Mouse (Mus musculus) G1E (cell line): ENCODE results near the gene Fermt3. TPM values are rescaled to one million over a fixed set of nuclear protein-coding genes. Genes with fewer than 3 reads are reported as not detected.

Experiments used
- ATAC-seq: 2 replicates; pipeline ENCODE4 v1.8.0; 2016; ENCODE audit warnings: mild to moderate bottlenecking; ENCODE audit not compliant: insufficient number of reproducible peaks, poor library complexity, low FRiP score, severe bottlenecking; ENCODE audit errors: extremely low read depth
- DNase-seq: peaks from one replicate; pipeline ENCODE4 v3.0.0; 2012; ENCODE audit warnings: low spot score
- H3K27me3 ChIP-seq: 2 replicates; pipeline ENCODE4 v1.6.1; 2012; ENCODE audit warnings: mild to moderate bottlenecking, low read length, inconsistent platforms; ENCODE audit not compliant: insufficient read depth
- H3K36me3 ChIP-seq: replicated peaks from 2 replicates; pipeline ENCODE3; 2012; ENCODE audit warnings: mild to moderate bottlenecking, inconsistent platforms
- H3K4me1 ChIP-seq: 2 replicates; pipeline ENCODE4 v1.6.1; 2012; ENCODE audit warnings: low read depth, low read length, inconsistent platforms, mixed read lengths; ENCODE audit not compliant: insufficient read depth
- H3K4me3 ChIP-seq: 2 replicates; pipeline ENCODE4 v1.5.1; 2012; ENCODE audit warnings: low read depth, mild to moderate bottlenecking, inconsistent platforms, low read length, moderate library complexity, mixed read lengths
- H3K9me3 ChIP-seq: replicated peaks from 2 replicates; pipeline ENCODE4 v1.6.1; 2012; ENCODE audit warnings: inconsistent platforms
- CTCF ChIP-seq: IDR thresholded peaks from 2 replicates; pipeline ENCODE4 v1.5.1; 2012; ENCODE audit warnings: low read depth, low read length, inconsistent platforms, mixed read lengths
- GATA1 ChIP-seq: IDR thresholded peaks from 2 replicates; pipeline ENCODE4 v1.6.1; 2012; ENCODE audit warnings: borderline replicate concordance, low read length, inconsistent platforms, mixed read lengths
- GATA2 ChIP-seq: IDR thresholded peaks from 2 replicates; pipeline ENCODE4 v1.6.1; 2012; ENCODE audit warnings: low read depth, low read length, inconsistent platforms, borderline replicate concordance
- POLR2AphosphoS5 ChIP-seq: IDR thresholded peaks from 2 replicates; pipeline ENCODE4 v1.6.1; 2012; ENCODE audit warnings: low read depth, low read length, inconsistent platforms; ENCODE audit not compliant: insufficient replicate concordance
- TAL1 ChIP-seq: conservative IDR thresholded peaks from 2 replicates; pipeline ENCODE4 v1.6.1; 2012; ENCODE audit warnings: low read depth, low read length, inconsistent platforms, mixed read lengths
- polyA plus RNA-seq: library from polyadenylated mRNA; stranded (reverse); fragments of >175 nt; gene quantifications from 2 replicates; pipeline ENCODE4 v1.2.3, GENCODE M21; 2012
- total RNA-seq, 2 experiments: library from RNA; stranded (forward) in 1 of 2; stranded (reverse) in 1 of 2; fragments of 200-1000 nt in 1 of 2; fragments of >200 nt in 1 of 2; fragmentation: Nextera tagmentation in 1 of 2; gene quantifications; 2 replicates each; pipeline ENCODE4 v1.2.3; 2014 to 2017

Gene Fermt3
- total and polyA plus RNA-seq, 3 experiments = 69.5 to 461 (median 267) TPM

GRCm38 (mm10) chr19:6952712-6953037 lies 66.6 kb downstream of the Fermt3 start:
- DNase-seq (peak; percentile 34), ATAC-seq (no peak)
- peaks cover 61% of the 10 kb centered on the region for H3K4me1 ChIP-seq
- TF ChIP-seq POLR2AphosphoS5 = no peak
- TF ChIP-seq TAL1 = no peak
- TF ChIP-seq CTCF = no peak
- TF ChIP-seq GATA1 = no peak
- no peak for TF ChIP-seq GATA2
- no peaks in the 10 kb centered on the region for H3K9me3 ChIP-seq
- H3K4me3 ChIP-seq = peak overlapping the region; percentile 80; the same call in 1 of the 2 replicates
- H3K36me3 ChIP-seq = peaks cover 75% of the 10 kb centered on the region
- no peaks in the 10 kb centered on the region for H3K27me3 ChIP-seq

GRCm38 (mm10) chr19:6951994-6952711 lies 67.1 kb downstream of the Fermt3 start:
- H3K4me3 ChIP-seq = peak overlapping the region; percentile 80
- H3K9me3 ChIP-seq = no peaks in the 10 kb centered on the region
- no peak for ATAC-seq
- peak; percentile 50 for DNase-seq
- no peaks in the 10 kb centered on the region for H3K27me3 ChIP-seq
- peaks cover 62% of the 10 kb centered on the region for H3K4me1 ChIP-seq
- H3K36me3 ChIP-seq = peaks cover 72% of the 10 kb centered on the region
- TF ChIP-seq TAL1 (no peak), POLR2AphosphoS5 (no peak), GATA2 (no peak), CTCF (no peak), GATA1 (no peak)

GRCm38 (mm10) chr19:6951381-6951968 lies 67.8 kb downstream of the Fermt3 start:
- no peak; the same call in 1 of the 2 replicates for TF ChIP-seq POLR2AphosphoS5
- TF ChIP-seq GATA2 = no peak
- TF ChIP-seq GATA1 = no peak
- TF ChIP-seq CTCF = no peak
- no peak for TF ChIP-seq TAL1
- peaks cover 72% of the 10 kb centered on the region for H3K36me3 ChIP-seq
- no peaks in the 10 kb centered on the region for H3K27me3 ChIP-seq
- peak; percentile 85 for DNase-seq
- no peaks in the 10 kb centered on the region for H3K9me3 ChIP-seq
- H3K4me3 ChIP-seq = peak overlapping the region; percentile 80
- H3K4me1 ChIP-seq = peaks cover 62% of the 10 kb centered on the region
- peak; percentile 71 for ATAC-seq

DNA sequence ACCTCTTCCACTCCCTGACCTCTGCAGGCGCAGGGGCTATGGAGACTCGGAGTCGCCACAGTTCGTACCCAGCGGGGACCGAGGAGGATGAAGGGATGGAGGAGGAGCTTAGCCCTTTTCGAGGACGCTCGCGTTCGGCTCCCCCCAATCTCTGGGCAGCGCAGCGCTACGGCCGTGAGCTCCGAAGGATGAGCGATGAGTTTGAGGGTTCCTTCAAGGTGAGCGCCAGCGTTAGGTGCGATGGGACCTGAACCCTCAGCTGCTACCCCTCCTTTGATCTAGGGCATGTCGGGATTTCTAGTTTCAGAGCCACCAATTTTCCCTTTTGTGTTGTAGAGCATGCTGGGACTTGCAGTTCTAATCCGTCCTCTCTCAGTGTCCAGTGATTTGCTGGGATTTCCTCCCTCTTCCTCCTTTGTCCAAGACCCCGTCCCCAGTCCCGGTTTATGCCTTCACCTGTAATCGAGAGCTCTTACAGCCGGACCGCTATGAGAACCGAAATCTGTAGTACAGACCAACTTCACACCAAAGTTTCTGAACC lies 68.6 kb downstream of the Fermt3 start:
- DNase-seq (peak; percentile 26), ATAC-seq (no peak)

GRCm38 (mm10) chr19:6949951-6950350 lies 69.3 kb downstream of the Fermt3 start:
- Histone ChIP-seq H3K36me3 (peaks cover 72% of the 10 kb centered on the region), H3K27me3 (no peaks in the 10 kb centered on the region), H3K9me3 (no peaks in the 10 kb centered on the region), H3K4me3 (no peak overlapping the region; the same call in 1 of the 2 replicates), H3K4me1 (peaks cover 69% of the 10 kb centered on the region)
- DNase-seq = no peak
- ATAC-seq = no peak
- no peak for TF ChIP-seq GATA2

More for the DNA sequence above, 68.6 kb downstream of the Fermt3 start:
- Histone ChIP-seq H3K27me3 (no peaks in the 10 kb centered on the region), H3K4me1 (peaks cover 69% of the 10 kb centered on the region), H3K36me3 (peaks cover 72% of the 10 kb centered on the region), H3K4me3 (peak overlapping the region; percentile 80), H3K9me3 (no peaks in the 10 kb centered on the region)
- no peak for TF ChIP-seq CTCF
- no peak; the same call in 1 of the 2 replicates for TF ChIP-seq POLR2AphosphoS5
- no peak for TF ChIP-seq GATA2
- TF ChIP-seq GATA1 = no peak
- TF ChIP-seq TAL1 = no peak

DNA sequence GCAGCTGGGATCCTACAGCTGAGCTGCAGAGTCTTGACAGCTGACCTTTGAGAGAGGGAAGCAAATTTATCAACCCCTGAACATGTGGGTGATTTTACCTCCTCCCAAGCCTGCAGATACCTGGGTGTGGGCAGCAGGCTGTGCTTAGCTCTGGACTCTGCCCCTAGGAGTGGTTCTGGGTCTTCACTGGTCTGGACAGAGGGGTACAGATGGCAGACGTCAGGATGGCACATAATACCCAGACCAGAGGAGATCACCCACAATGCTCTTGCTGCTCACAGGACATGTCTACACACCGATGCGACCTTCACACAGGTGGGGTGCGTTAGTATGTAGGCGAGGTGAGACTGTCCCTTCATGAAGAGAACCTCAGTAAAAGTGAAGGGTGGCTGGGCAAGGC lies 69.7 kb downstream of the Fermt3 start:
- H3K9me3 ChIP-seq = no peaks in the 10 kb centered on the region
- TF ChIP-seq TAL1 = no peak
- TF ChIP-seq POLR2AphosphoS5 = no peak
- TF ChIP-seq GATA1 = no peak
- TF ChIP-seq CTCF = no peak
- no peak for TF ChIP-seq GATA2
- H3K4me3 ChIP-seq = no peak overlapping the region
- no peaks in the 10 kb centered on the region for H3K27me3 ChIP-seq
- ATAC-seq = no peak
- peaks cover 69% of the 10 kb centered on the region for H3K4me1 ChIP-seq
- peaks cover 69% of the 10 kb centered on the region for H3K36me3 ChIP-seq
- no peak for DNase-seq

Other genes with a start within 250 kb of the Fermt3 start
Only the 20 nearest of the 23 such genes appear.
- 3.6 and 9.6 TPM in 2 replicates for gene Rps6ka4, start 178.8 kb downstream of the Fermt3 start, total RNA-seq (2014; fragmentation: Nextera tagmentation)
- gene Rps6ka4, start 178.8 kb downstream of the Fermt3 start, total RNA-seq (2017) = 7.2 and 9.8 TPM in 2 replicates
- gene Rps6ka4, start 178.8 kb downstream of the Fermt3 start, polyA plus RNA-seq = 29.5 and 37.6 TPM in 2 replicates
- 14.6 and 18.8 TPM in 2 replicates for gene Ccdc88b, start 161.3 kb downstream of the Fermt3 start, total RNA-seq (2014; fragmentation: Nextera tagmentation)
- 54.3 and 65.7 TPM in 2 replicates for gene Ccdc88b, start 161.3 kb downstream of the Fermt3 start, total RNA-seq (2017)
- 102 and 124 TPM in 2 replicates for gene Ccdc88b, start 161.3 kb downstream of the Fermt3 start, polyA plus RNA-seq
- gene Trmt112, start 109.8 kb downstream of the Fermt3 start, total RNA-seq (2014; fragmentation: Nextera tagmentation) = 191 and 244 TPM in 2 replicates
- gene Trmt112, start 109.8 kb downstream of the Fermt3 start, total RNA-seq (2017) = 286 and 298 TPM in 2 replicates
- 261 and 287 TPM in 2 replicates for gene Trmt112, start 109.8 kb downstream of the Fermt3 start, polyA plus RNA-seq
- gene Prdx5, start 109.4 kb downstream of the Fermt3 start, total RNA-seq (2014; fragmentation: Nextera tagmentation) = 53.7 and 59.2 TPM in 2 replicates
- gene Prdx5, start 109.4 kb downstream of the Fermt3 start, total RNA-seq (2017) = 210 and 225 TPM in 2 replicates
- gene Prdx5, start 109.4 kb downstream of the Fermt3 start, polyA plus RNA-seq = 208 and 211 TPM in 2 replicates
- gene Esrra, start 97.7 kb downstream of the Fermt3 start, total RNA-seq (2014; fragmentation: Nextera tagmentation) = 10.0 and 17.9 TPM in 2 replicates
- 21.1 and 25.6 TPM in 2 replicates for gene Esrra, start 97.7 kb downstream of the Fermt3 start, total RNA-seq (2017)
- gene Esrra, start 97.7 kb downstream of the Fermt3 start, polyA plus RNA-seq = 42.6 and 46.9 TPM in 2 replicates
- not detected in 2 replicates for gene Catsperz, start 94.1 kb downstream of the Fermt3 start, total RNA-seq (2014; fragmentation: Nextera tagmentation)
- 0.11 TPM in 1 of 2 replicates, not detected in the other for gene Catsperz, start 94.1 kb downstream of the Fermt3 start, total RNA-seq (2017)
- gene Catsperz, start 94.1 kb downstream of the Fermt3 start, polyA plus RNA-seq = not detected in 2 replicates
- not detected in 2 replicates for gene Kcnk4, start 85.0 kb downstream of the Fermt3 start, total RNA-seq (2014; fragmentation: Nextera tagmentation)
- 0.23 TPM in 1 of 2 replicates, not detected in the other for gene Kcnk4, start 85.0 kb downstream of the Fermt3 start, total RNA-seq (2017)
- 0.05 TPM in 1 of 2 replicates, not detected in the other for gene Kcnk4, start 85.0 kb downstream of the Fermt3 start, polyA plus RNA-seq
- 12.6 and 19.1 TPM in 2 replicates for gene Bad, start 77.6 kb downstream of the Fermt3 start, total RNA-seq (2014; fragmentation: Nextera tagmentation)
- 50.7 and 62.7 TPM in 2 replicates for gene Bad, start 77.6 kb downstream of the Fermt3 start, total RNA-seq (2017)
- 51.9 and 52.0 TPM in 2 replicates for gene Bad, start 77.6 kb downstream of the Fermt3 start, polyA plus RNA-seq
- 20.0 and 24.9 TPM in 2 replicates for gene Gpr137, start 77.0 kb downstream of the Fermt3 start, total RNA-seq (2014; fragmentation: Nextera tagmentation)
- gene Gpr137, start 77.0 kb downstream of the Fermt3 start, total RNA-seq (2017) = 22.8 and 24.9 TPM in 2 replicates
- gene Gpr137, start 77.0 kb downstream of the Fermt3 start, polyA plus RNA-seq = 32.1 and 39.9 TPM in 2 replicates
- gene Ppp1r14b, start 44.5 kb downstream of the Fermt3 start, total RNA-seq (2014; fragmentation: Nextera tagmentation) = 74.0 and 111 TPM in 2 replicates
- gene Ppp1r14b, start 44.5 kb downstream of the Fermt3 start, total RNA-seq (2017) = 141 and 168 TPM in 2 replicates
- 281 and 350 TPM in 2 replicates for gene Ppp1r14b, start 44.5 kb downstream of the Fermt3 start, polyA plus RNA-seq
- gene Plcb3, start 43.0 kb downstream of the Fermt3 start, total RNA-seq (2014; fragmentation: Nextera tagmentation) = 12.5 and 14.1 TPM in 2 replicates
- 9.9 and 10.6 TPM in 2 replicates for gene Plcb3, start 43.0 kb downstream of the Fermt3 start, total RNA-seq (2017)
- 21.0 and 22.2 TPM in 2 replicates for gene Plcb3, start 43.0 kb downstream of the Fermt3 start, polyA plus RNA-seq
- 72.6 and 120 TPM in 2 replicates for gene Fkbp2, start 39.0 kb downstream of the Fermt3 start, total RNA-seq (2014; fragmentation: Nextera tagmentation)
- 58.8 and 72.0 TPM in 2 replicates for gene Fkbp2, start 39.0 kb downstream of the Fermt3 start, total RNA-seq (2017)
- 170 and 201 TPM in 2 replicates for gene Fkbp2, start 39.0 kb downstream of the Fermt3 start, polyA plus RNA-seq
- gene Vegfb, start 31.8 kb downstream of the Fermt3 start, total RNA-seq (2014; fragmentation: Nextera tagmentation) = 29.6 and 41.0 TPM in 2 replicates
- gene Vegfb, start 31.8 kb downstream of the Fermt3 start, total RNA-seq (2017) = 18.5 and 20.2 TPM in 2 replicates
- gene Vegfb, start 31.8 kb downstream of the Fermt3 start, polyA plus RNA-seq = 92.6 and 118 TPM in 2 replicates
- 29.4 and 29.5 TPM in 2 replicates for gene Dnajc4, start 26.9 kb downstream of the Fermt3 start, total RNA-seq (2014; fragmentation: Nextera tagmentation)
- gene Dnajc4, start 26.9 kb downstream of the Fermt3 start, total RNA-seq (2017) = 11.6 and 14.4 TPM in 2 replicates
- gene Dnajc4, start 26.9 kb downstream of the Fermt3 start, polyA plus RNA-seq = 23.9 and 24.3 TPM in 2 replicates
- 16.6 and 30.0 TPM in 2 replicates for gene Nudt22, start 23.4 kb downstream of the Fermt3 start, total RNA-seq (2014; fragmentation: Nextera tagmentation)
- 17.8 and 21.0 TPM in 2 replicates for gene Nudt22, start 23.4 kb downstream of the Fermt3 start, total RNA-seq (2017)
- gene Nudt22, start 23.4 kb downstream of the Fermt3 start, polyA plus RNA-seq = 19.2 and 23.9 TPM in 2 replicates
- 2.6 and 6.1 TPM in 2 replicates for gene Trpt1, start 23.3 kb downstream of the Fermt3 start, total RNA-seq (2014; fragmentation: Nextera tagmentation)
- gene Trpt1, start 23.3 kb downstream of the Fermt3 start, total RNA-seq (2017) = 1.6 and 2.7 TPM in 2 replicates
- gene Trpt1, start 23.3 kb downstream of the Fermt3 start, polyA plus RNA-seq = 1.2 TPM in 2 replicates
- gene Stip1, start 20.5 kb upstream of the Fermt3 start, total RNA-seq (2014; fragmentation: Nextera tagmentation) = 301 and 356 TPM in 2 replicates
- 267 and 279 TPM in 2 replicates for gene Stip1, start 20.5 kb upstream of the Fermt3 start, total RNA-seq (2017)
- 136 and 224 TPM in 2 replicates for gene Stip1, start 20.5 kb upstream of the Fermt3 start, polyA plus RNA-seq
- gene Macrod1, start 37.3 kb upstream of the Fermt3 start, total RNA-seq (2014; fragmentation: Nextera tagmentation) = not detected in 2 replicates
- gene Macrod1, start 37.3 kb upstream of the Fermt3 start, total RNA-seq (2017) = not detected in 2 replicates
- 0.60 and 0.89 TPM in 2 replicates for gene Macrod1, start 37.3 kb upstream of the Fermt3 start, polyA plus RNA-seq
- gene Flrt1, start 86.3 kb upstream of the Fermt3 start, total RNA-seq (2014; fragmentation: Nextera tagmentation) = not detected in 2 replicates
- gene Flrt1, start 86.3 kb upstream of the Fermt3 start, total RNA-seq (2017) = 0.05 and 0.12 TPM in 2 replicates
- gene Flrt1, start 86.3 kb upstream of the Fermt3 start, polyA plus RNA-seq = not detected in 2 replicates
- 46.4 and 50.2 TPM in 2 replicates for gene Otub1, start 186.8 kb upstream of the Fermt3 start, total RNA-seq (2014; fragmentation: Nextera tagmentation)
- gene Otub1, start 186.8 kb upstream of the Fermt3 start, total RNA-seq (2017) = 88.2 and 91.4 TPM in 2 replicates
- 153 and 175 TPM in 2 replicates for gene Otub1, start 186.8 kb upstream of the Fermt3 start, polyA plus RNA-seq